Mouse (Mus musculus): ENCODE data around the gene Elac2.

The Elac2 gene

DNA sequence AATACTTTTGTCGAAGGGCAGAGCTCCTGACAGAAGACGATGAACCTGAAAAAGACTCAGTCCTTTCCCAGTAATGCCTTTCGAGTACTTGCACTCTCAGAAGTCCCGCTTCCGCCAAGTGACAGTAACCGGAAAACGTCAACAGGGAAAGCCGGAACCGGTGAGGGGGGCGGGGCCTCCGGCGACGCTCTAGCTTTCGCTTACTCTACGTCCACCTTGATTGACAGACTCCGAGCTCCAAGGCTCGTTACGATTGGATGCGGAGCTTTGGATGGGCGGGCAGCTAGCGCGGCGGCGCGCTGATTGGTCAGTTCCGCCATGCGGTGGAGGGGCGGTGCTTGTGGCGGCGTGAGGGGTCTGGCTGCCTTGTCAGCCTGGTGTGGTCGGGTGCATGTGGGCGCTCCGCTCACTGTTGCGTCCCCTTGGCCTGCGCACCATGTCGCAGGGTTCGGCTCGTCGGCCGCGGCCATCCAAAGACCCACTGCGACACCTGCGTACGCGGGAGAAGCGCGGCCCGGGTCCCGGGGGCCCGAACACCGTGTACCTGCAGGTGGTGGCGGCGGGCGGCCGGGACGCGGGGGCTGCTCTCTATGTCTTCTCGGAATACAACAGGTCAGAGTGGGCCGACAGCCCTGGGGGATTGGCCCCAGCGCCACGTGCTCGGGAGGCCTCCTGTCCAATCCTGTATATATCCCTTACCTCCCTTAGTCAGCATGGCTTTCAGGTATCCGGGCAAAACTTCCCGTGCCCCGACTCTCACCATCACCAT is at the start of gene Elac2:
Gene Elac2, plus strand, starts transcription at position 319 of the 769 bp plus-strand sequence.
- DNase-seq (ENCODE audit: extremely low read depth, insufficient read length, low spot score): peak; percentile 100

GRCm38 (mm10) chr11:64929130-64929529 is 49.7 kb upstream of the Elac2 start:
- no peak for DNase-seq (ENCODE audit: extremely low read depth, insufficient read length, low spot score)

GRCm38 (mm10) chr11:64931060-64931770 is 47.6 kb upstream of the Elac2 start:
- no peak for DNase-seq (ENCODE audit: extremely low read depth, insufficient read length, low spot score)

GRCm38 (mm10) chr11:64937226-64937625 is 41.6 kb upstream of the Elac2 start:
- DNase-seq (ENCODE audit: extremely low read depth, insufficient read length, low spot score): no peak

- no peak for DNase-seq (ENCODE audit: extremely low read depth, insufficient read length, low spot score)
Measured at GRCm38 (mm10) chr11:64941193-64941592, 37.6 kb upstream of the Elac2 start.

DNA sequence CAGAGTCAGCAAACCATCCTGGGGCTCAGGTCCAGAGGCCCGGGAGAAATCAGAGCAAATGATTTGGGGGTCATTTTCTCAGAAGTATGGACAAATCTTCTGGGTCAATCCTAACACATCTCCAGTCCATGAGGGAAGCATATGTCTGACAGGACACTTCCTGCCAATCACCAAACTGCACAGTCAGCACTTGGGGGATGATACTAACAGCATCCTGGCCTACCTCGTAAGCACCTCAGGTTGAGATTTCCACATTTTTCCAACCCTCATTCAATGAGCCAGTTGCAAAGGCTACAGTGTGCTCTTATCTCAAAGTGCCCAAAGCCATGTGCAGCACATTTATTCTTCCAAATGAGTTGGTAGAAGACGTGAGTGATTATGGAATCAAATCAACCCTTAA is 29.1 kb upstream of the Elac2 start:
- no peak for DNase-seq (ENCODE audit: extremely low read depth, insufficient read length, low spot score)

DNA sequence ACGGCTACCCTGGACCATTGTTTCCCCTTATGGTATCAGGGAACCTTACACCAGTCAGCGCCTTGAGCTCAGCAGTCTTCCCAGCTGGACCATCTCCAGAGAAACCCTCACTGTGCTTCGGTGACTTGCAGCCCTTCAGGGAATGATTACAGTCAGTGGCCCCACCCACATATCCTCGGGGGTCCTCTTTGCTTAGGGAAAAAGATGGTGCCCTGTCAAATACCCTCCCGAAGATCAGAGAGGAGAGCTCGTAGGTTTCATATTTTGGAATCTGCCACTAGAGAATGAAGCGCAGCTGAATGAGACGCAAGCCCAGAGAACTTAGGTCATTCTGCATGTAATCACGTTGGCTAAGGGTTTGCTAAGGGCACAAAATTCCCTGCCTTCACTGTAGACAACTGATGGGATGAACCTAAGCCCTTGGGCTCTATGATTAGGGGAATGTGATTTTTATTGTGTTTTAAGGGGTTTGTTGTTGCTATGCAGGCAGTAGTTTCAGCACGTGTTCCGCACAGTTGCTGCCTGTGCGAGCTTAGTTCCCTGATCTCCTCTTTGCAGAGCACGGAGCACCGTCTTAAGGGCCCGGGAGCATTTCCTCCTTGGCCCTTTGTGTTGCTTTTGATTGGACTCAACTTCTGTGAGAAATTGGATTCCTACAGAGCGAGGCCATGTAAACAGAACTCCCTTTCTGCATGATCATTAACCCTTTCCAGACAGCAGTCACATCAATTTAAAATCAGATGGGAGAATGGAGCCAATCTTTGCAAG is 21.7 kb upstream of the Elac2 start:
- no peak for DNase-seq (ENCODE audit: extremely low read depth, insufficient read length, low spot score)

GRCm38 (mm10) chr11:64962629-64963028 is 16.2 kb upstream of the Elac2 start:
- no peak for DNase-seq (ENCODE audit: extremely low read depth, insufficient read length, low spot score)

- DNase-seq (ENCODE audit: extremely low read depth, insufficient read length, low spot score): peak; percentile 22
Measured at GRCm38 (mm10) chr11:64968507-64968906, 10.3 kb upstream of the Elac2 start.

GRCm38 (mm10) chr11:64968939-64969342 is 9.9 kb upstream of the Elac2 start:
- no peak for DNase-seq (ENCODE audit: extremely low read depth, insufficient read length, low spot score)

DNA sequence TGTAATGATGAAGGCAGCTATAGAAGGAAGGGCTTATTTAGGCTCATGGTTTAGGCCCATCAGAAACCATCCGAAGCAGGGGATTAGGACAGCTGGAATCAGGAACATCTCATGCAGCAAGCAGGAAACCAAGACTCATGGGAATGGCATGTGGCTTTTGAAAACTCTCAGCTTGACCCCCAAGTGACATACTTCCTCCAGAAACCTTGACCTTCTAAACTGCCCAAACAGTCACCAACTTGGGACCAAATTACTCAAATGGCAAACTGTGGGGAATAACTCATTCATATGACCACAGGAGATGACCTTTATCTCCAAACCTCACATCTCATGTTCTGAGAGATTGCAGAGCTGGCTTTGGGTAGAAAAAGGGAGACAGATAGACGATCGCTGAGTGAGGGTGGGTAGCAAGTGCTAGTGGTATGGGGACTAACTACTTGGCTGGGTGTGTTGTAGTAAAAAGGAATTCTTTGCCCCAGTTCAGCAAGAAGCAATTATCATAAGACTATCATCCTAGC is 7.3 kb upstream of the Elac2 start:
- DNase-seq (ENCODE audit: extremely low read depth, insufficient read length, low spot score): no peak

- DNase-seq (ENCODE audit: extremely low read depth, insufficient read length, low spot score): no peak
Measured at GRCm38 (mm10) chr11:64972418-64972817, 6.4 kb upstream of the Elac2 start.

- DNase-seq (ENCODE audit: extremely low read depth, insufficient read length, low spot score): no peak
Measured at GRCm38 (mm10) chr11:64979489-64979845, 629 bp downstream of the Elac2 start.

DNA sequence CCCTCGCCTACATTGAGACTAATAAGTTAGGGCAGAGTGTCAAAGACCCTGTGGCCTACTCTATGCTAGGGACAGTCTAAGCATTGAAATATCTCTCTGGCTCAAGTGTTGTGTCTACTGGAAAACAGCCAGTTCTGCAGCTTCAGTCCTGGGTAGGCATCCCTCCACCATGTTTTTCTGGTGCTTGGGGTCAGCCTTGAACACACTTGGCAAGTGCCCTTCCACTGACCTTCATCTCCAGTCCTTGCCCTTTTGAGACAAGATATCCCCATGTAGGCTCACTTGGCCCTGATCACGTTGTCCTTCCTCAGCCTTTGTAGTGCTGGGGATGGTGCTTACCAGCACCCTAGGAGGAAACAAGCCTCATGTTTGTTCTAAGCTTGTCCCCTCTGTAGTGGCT is 9.7 kb downstream of the Elac2 start:
- DNase-seq (ENCODE audit: extremely low read depth, insufficient read length, low spot score): no peak

DNA sequence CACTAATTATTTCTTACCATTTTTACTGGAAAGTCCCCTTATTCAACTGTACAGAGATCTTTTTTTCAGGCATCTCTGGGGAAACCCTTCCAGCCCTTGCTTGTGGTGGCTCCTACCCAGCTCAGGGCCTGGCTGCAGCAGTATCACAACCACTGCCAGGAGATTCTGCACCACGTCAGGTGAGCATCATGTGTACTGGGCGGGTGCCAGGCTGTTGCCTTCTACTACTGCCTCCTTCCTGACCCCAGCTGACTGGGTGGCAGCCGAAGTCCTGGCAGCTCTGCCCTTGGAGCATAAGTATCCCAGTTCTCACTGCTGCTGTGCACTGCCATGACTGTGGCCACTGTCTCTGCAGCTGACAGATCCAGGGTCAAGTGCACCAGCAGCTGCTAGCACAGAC is 19.6 kb downstream of the Elac2 start:
- no peak for DNase-seq (ENCODE audit: extremely low read depth, insufficient read length, low spot score)

DNA sequence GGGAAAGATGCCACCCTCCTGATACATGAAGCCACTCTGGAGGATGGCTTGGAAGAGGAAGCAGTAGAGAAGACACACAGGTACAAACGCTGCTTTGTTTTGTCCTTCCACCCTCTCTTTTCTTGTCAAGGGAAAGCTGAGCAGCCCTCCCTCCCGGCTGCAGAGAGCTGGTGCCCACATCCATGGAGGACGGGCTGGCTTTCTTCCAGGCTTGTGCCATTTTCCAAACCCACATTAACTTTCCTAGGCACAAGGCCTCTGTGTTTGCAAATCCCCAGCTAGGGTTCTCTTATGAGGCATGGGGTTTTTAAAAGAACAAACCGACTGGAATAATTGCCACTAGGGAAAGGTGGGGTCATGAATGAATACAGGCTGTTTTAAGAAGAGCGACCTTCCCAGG is 20.8 kb downstream of the Elac2 start:
- no peak for DNase-seq (ENCODE audit: extremely low read depth, insufficient read length, low spot score)

- no peak for DNase-seq (ENCODE audit: extremely low read depth, insufficient read length, low spot score)
Measured at GRCm38 (mm10) chr11:65001729-65002128, 22.9 kb downstream of the Elac2 start.

DNA sequence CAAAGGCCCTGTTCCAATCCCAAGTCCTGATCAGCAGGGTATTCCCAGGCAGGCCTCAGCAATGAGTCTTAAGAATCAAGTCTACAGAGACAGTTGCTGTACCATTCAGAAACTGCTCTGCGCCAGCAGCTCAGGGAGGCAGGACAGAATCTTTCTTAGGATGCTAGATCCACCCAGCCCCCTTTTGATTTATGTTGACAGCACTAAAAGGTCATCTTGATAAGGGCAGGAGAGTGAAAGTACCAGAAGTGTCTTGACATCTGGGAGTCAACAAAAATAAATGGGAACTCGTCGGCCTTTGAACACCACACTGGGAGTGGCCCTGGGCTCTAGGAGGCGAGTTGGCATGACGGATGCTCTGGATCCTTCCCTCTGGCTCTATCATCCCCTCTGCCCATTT is 24.8 kb downstream of the Elac2 start:
- DNase-seq (ENCODE audit: extremely low read depth, insufficient read length, low spot score): no peak

DNA sequence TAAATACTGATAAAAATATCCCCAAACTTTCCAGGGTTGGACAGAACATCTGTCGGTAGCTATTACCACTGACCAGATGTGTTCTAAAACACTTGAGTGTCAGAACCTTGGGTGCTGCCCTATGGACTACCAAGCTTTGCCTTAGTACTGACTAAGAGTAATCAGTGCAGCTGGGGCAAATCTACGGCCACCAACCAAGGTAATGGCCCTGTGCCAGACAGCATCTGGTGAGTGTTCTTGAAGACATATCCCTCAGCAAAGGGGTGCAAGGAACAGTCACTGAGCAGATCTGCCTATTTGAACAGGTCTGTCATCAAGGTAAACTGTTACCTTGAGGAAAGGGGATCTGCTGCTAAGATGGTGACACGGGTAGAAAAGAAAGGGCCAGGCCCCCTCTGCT is 26.0 kb downstream of the Elac2 start:
- DNase-seq (ENCODE audit: extremely low read depth, insufficient read length, low spot score): no peak

DNA sequence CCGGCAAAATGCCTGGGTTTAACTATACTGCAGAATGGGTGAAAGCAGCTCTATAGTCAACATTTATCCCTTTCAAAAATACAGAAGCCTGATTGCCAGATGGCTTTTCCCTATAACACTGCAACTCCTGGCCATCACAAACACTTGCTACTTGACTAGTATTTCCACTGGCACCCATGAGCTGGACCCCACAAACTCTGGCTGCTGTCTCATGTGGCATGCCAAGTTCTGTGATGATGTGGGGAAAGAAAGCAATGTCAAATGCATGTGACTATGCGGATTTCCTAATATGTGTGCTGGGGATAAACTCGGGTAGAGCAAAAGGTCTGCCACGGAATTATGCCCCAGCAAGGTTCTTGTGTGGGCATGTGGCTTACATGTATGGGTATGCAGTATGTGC is 27.2 kb downstream of the Elac2 start:
- no peak for DNase-seq (ENCODE audit: extremely low read depth, insufficient read length, low spot score)

DNA sequence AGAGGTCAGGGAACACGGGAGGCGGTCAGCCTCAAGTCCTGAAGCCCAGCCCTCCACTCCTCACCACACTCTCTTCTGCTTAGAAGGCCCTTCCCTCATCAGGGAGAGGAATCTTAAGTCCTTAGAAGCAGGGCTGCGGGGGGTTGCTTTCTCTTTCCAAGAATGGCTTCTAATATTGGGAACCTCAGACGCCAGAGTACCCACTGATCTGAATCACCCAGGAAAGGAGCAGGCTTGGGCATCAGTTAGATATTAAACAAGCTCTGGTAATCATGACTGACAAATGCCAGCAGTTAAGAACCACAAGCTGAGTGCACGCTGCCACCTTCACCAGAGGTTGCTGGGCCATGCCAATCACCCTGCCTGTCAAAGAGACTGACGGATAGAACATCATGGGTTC is 35.1 kb downstream of the Elac2 start:
- no peak for DNase-seq (ENCODE audit: extremely low read depth, insufficient read length, low spot score)

Measured in 3134 (cell line).